Mouse (Mus musculus) kidney, postnatal 14 days (tissue): ENCODE data around the gene Disp1.

Experiments used
- DNase-seq: peaks from one replicate; pipeline ENCODE4 v3.0.0; 2022; ENCODE audit warnings: mixed read lengths

Disp1 gene

DNA sequence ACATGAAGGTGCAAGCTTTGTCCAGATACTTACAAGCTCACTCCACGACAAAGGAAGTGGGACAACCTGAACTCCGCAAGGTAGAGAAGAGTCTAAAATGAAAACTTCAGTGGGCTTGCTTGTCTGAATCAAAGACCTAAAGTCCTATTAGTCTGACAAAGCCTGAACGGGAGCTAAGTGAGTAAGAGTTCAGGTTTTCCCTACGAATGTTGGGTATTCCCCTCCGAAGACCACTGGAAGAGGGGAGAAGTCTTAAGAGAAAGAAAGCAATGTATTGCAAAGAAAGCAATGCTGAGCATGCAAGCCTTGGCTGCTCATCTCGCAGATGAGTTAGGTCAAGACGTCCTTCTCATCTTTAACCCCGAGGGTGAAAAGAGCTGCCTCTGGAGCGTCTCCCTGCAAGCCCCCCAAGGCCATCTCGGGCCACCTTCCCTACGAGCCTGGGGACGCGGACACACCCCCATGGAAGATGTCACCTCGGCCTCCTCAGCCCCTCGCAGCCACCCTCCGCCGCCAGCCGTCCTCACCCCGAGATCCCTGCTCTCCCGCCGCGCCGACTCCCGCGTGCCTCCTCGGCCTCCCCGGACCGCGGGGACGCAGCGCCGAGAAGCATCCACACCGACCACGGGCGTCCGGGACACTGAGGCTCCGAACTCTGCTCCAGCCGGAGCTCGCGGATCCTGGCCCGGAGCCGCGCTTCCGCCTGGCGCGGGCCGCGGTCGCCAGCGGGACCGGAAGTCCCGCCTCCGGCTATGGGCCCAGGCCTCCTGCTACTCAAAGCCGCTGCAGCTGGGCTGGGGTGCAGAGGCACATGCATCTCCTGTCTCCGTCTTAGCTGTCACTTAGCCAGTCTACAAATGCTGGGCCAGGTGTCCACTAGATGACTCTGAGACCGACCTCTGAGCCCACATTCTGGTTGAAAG, at the start of gene Disp1:
Gene Disp1 (minus strand): TSS at position 727 of the 923 bp plus-strand sequence.
- DNase-seq, result peak; percentile 84

DNA sequence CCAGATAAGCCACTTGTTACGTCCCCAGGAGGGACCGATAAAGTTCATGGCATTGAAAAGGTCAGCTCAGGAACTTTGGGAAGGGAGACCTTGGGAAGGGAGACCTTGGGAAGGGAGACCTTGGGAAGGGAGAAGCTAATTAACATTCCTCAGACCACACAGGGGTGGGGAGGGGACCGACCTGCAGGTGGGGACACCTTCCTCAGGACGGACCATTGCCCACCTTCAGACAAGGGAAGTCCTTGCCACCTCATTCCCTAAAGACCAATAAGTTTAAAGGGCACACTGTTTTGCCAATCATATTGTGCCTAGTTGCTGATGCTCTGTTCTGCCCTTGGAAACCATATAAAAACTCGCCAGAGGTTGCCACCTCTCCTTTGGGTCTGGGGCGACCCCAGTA, 46.3 kb upstream of the Disp1 start:
- no peak for DNase-seq

DNA sequence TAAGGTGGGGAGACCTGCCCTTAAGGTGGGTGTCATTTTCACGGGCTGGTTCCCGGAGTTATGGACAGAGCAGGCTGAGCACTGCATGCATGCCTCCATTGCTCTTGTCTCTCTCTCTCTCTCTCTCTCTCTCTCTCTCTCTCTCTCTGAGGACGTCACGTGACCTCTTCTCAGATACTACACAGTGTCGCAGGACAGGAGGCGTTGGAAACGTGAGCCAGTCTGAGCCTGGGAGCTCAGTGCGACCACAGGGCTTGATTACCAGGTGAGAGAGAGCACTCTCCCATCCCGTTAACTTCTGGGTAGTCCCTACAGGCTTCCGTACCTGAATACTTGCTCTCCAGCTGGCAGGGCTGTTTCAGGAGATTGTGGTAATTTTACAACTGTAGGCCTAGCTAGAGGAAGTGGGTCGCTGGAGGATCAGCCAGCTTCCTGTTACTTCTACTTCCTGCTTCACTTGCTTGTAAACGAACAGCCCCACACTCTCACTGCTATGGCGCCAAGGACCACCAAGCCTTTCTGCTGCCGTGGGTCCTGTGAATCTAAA, 44.7 kb upstream of the Disp1 start:
- DNase-seq, result no peak

DNA sequence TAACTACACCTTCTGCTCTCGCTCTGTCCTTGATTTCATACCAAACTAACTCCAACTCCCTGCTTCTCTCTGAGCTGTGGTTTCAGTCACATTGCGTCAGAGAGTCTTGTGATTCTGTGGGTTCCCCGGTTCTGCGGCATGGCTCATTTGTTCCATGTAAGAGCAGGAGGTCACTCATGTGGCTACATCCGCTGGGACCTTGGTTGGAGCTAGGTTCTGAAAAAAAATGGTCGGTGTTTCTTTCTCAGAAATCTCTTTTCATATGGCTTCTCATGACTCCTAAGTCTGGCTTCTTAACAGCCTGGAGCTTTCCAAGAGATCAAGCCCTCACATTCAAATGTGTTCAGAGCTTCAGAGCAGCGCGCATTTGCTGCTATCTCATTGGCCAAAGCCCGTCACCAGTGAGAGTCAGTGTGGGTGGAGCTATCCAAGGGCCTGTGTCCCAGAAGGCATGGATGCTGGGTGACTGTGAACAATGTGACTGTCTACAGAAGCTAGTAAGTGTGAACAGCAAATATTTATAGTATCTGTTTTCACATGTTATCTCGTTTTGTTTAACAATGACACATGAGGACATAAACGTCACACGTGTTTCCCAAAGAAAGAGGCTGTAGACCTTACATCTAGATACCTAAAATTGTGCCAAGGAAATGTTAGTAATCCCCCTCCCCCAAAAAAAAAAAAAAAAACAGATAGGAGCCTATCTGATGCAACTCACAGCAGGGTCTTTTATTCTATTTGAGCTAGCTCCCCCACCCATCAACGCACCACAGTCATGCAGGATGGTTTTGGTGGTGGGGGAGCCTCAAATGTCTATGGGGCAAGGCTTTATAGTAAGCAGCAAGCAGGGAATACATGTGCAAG, 43.1 kb upstream of the Disp1 start:
- no peak for DNase-seq

DNA sequence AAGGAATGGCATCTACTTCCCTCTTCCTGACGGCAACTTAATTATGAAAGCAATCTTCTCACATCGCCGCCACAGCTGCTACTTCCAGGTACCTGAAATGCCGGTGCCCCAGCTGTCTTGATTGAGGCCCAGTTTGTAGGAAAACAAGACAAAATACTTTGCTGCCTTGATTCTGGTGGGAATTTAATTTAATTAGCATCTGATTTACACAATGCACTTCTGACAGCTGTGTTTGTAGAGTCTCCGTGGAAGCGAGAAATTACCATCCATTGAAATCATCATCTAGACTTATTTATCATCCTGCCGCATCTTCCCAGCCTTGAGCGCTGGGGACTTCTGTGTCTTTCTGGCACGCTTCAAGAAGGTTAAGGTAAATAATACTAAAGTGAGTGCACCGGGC, 31.3 kb upstream of the Disp1 start:
- no peak for DNase-seq

DNA sequence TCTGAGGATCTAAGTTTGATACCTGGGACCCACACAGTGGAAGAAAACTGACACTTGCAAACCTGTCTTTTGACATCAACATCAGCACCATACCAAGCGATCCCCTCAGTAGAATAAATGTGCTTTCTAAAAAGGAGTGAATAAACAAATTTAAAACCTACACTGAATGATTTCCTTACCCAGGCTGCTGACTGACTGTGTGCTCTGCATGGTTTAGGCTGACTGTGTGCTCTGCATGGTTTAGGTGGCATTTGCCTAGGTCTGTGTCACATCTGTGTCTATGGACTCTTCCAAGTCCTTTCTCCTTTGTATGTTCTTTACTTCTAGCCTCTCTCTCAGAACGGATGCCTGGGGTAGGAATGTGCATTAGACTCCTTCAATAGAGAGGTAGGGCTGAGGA, 30.5 kb upstream of the Disp1 start:
- DNase-seq, result no peak

DNA sequence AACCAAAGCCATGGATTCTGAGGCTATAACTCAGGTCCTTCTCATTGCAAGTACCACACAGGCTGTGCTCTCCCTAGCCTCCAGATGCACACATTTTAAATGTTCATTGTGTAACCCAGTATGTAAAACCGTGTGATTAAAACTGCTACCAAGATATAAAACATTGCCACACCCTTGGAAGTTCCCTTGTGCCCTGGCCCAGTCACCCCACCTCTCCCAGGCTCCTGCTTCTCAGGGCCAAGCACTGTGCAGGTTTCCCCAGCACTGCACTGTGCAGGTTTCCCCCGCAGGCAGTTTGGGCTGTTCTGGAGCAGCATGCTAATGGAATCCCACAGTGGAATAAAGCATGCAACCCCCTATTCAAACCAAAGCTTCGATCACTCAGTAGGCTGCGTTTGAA, 29.3 kb upstream of the Disp1 start:
- DNase-seq, result no peak

DNA sequence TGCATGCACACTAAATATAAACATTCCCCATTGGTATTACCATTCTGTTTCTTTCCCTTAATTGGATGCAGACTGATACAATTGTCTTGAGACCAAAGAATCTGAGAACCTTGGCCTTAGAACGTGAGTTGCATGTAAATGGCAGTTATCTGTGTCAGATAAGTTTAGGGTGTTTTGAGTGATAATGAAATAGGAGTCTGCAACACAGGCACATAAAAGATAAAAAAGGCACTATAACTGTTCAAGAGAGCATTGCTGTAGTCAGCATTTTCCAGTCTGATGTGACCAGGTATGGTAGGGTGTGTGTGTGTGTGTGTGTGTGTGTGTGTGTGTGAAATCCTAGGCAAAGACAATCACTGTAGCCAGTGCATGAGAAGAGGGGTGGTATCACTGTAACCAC, 26.8 kb upstream of the Disp1 start:
- DNase-seq, result no peak

DNA sequence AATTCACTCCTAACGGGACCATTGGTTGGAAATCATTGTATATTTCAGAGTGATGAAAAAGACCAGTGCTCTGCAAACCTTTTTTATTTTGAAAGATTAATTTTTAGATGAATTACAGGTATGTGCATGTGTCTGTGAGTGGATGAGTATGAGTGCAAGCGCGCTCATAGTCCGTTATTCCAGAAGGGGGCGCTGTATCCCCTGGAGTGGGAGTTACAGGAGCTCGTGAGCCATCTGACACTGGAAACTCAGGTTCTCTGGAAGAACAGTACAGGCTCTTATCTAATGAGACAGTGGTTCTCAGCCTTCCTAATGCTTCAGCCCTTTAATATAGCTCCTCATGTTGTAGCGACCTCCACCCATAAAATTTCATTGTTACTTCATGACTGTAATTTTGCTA, 22.0 kb upstream of the Disp1 start:
- no peak for DNase-seq

DNA sequence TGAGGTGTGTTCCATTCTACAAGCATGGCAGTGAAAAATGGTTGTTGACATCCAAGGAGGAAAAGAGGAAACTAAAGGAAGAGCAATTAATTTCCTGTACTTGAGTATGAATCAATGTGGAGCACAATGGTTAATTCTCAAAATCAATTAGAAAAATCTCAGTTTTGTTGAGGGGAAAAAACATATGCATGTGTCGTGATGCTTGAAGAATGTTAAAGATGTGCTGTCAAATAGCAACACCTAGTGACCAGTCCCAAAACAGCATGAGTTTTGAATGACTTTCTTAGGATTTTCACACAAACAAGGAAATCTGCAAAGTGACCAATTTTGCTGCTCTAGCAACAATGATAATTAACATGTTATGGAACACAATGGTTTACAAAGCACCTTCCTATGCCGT, 16.6 kb upstream of the Disp1 start:
- DNase-seq, result peak; percentile 30

DNA sequence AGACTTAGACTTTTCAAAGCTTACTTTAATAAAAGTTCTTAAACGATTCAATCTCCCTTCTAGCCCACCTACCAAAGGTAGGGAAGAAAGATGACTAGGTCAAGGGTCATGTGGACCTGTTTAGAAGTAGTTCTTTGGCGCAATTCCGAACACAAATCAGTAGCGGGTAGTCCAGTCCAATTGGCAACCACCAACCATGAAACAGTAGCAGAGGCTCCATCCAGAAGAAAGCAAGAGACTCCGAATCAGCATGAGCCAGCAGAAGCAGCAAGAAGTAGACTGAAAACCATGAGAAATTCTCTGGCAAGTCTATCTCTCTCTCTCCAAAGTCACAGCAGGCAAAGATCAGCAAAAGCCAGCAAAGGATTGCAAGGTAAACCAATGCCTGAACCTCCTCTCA, 15.1 kb upstream of the Disp1 start:
- DNase-seq, result no peak

DNA sequence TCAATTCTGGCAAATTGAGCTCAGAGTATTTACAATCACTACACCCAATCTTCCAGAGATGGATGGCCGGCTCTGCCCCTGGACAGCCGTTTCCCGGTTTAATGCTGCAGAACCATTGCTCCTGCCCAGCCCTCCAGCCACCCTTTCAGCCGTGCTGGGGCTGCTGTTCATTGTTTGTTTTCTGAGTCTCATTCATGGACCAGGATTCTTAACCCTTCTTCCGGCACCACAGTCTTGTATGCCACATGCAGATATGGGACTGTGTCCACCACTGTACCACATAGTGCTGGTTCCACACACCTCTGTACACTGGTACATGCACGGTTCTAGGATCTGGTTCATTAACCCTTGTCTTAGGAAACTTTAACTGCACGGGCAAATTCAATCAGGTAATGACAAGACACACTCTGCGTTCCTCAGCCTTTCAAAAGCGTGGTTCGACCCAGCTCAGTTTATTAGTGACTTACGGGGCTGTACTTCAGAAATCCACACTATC, 12.4 kb upstream of the Disp1 start:
- no peak for DNase-seq

DNA sequence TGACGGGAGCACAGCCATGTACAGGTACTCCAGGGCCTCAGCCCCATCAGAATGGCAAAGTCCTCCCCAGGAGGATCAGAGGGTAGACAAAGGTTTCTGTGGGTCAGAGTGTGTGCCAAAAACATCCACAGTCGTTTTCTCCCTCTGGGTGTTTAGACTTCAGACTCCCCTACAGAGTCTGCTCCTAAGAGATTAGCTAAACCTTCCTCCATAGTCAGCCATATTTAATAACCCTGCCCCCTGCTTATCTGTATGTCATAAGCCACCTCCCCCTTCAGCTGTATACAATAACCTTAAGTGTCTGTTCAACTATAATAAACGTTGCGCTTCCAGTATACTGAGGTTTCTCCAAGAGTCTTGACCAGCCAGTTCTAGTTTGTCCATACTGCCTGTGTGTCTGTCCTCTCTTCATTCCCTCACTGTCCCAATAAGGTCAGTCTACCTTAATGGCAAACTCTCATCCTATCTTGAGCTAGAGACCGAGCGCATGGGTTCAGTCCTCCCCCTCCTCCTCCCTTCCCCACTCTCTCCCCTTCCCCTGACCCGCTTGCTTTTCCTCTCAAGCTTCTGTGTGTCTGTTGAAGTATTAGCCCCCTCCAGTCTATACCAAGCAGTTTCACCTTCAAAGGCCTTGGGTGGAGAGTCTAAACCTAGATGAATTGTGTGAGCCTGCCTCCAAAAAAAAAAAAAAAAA, 11.8 kb upstream of the Disp1 start:
- DNase-seq, result no peak

DNA sequence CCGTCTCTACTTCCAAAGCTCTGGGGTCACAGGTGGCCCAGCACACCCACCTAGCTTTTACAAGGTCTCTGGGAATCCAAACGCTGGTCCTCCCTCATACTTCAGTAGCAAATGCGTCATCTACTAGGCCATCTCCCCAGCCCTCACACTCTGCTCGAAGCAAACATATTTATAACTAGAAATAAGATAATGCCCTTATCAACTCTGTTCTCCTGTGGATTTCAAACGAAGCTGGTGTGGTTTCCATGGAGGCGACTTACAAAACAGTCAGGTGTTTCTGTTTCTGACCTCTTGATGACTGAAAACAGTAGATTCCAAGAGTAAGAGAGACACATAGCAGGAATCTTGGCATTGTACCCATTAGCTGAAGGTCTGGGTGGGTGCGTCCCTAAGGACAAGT, 6.1 kb upstream of the Disp1 start:
- no peak for DNase-seq

DNA sequence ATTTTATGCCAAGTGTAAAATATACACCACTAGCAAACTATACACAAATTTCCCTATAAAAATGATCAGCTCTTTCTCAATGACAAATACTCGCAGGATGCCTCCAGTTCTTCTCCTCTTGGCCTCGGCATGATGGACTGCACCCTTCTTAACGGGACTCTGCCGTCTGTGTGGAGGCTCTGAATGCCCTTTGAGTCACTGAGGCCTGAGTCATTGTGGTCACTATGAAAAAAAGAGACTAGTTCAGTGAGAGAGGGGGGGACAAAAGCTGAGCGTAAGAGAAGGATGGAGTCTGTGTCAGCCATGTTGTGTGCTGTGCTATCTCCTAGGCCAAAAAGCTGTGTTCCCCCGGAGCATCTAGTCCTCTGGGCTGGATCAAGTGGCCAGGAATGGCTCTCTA, 2.3 kb downstream of the Disp1 start:
- no peak for DNase-seq

DNA sequence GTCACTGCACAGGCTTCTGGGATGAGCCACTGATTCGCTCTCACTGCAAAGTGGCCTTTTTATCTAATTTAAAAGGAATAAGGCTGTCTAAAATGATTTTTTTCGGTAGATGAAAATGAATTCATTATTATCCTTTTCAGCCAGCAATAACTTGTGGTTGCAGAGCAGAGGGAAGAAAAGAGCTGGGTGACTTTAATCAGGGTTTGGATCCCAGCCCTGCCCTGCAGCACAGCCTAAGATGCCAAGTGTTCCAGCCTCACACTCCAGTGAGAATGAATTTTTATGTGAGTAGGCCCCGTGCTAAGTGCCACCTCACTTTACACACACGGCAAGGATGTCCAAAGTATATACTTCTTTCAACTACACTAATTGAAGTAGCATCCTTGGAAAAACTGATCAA, 4.6 kb downstream of the Disp1 start:
- no peak for DNase-seq

DNA sequence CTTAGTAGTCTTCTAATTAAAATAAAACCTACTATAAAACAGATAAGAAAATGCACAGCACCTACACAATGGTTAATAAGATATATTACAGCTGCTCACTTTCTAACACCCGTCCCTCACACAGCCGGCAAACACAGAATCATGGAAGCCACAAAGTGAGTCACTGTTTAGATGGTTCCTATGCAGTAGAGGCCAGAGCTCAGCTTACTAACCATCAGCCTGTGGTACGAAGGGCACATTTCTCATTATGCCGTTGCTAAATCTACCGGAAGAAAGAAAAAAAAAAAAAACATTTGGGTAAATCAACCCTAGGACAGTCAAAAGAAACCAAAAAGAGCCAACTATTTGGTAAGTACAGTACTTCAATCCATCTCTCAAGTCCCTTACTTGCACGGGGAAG, 5.6 kb downstream of the Disp1 start:
- DNase-seq, result no peak

DNA sequence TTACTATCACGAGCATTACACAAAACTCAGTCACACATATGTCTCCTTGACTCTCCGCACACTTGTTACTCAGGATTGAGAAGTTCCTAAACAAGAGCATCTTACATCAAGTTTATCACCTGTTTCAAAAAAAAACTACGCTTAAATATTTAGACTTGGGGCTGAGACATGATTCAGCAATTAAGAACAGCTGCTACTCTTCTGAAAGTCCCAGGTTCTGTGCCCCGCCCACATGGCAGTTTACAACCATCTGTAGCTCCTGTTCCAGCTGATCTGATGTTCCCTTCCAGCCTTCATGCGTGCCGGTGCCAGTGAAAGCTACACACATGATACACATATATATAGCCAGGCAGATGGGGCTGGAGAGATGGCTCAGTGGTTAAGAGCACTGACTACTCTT, 7.5 kb downstream of the Disp1 start:
- DNase-seq, result no peak

DNA sequence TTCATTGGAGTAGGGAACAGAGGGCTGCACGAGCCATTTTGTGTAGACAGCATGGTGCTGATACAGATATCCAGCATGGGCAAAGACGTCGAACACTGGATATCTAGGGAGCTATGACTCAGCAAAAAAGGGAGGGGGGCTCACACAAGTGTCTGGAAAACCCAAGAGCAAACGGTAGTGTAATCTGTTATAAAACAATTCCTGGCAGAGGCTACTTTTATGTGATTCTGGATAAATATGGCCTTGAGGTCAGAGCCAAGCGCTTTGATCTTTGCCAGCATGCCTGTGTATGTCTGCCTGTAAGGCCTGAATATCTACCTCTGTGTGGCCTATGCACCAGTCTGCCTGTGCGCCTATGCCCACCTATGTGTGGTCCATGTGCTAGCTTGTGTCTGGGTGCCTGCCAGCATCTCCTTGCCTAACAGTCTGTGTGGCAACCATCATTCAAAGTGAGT, 8.5 kb downstream of the Disp1 start:
- no peak for DNase-seq

DNA sequence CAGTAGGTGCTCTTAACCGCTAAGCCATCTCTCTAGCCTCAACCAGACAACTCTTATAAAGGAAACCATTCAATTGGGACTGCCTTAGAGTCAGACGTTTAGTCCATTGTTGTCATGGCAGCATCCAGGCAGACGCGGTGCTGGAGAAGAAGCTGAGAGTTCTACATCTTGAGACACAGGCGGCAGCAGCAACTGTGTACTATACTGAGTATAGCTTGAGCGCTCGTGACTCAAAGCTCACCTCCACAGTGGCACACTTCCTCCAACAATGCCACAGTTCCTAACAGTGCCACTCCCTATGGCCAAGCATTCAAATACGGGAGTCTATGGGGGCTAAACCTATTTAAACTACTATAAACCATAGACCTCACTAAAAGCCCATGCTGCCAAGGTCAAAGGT, 11.2 kb downstream of the Disp1 start:
- no peak for DNase-seq

DNA sequence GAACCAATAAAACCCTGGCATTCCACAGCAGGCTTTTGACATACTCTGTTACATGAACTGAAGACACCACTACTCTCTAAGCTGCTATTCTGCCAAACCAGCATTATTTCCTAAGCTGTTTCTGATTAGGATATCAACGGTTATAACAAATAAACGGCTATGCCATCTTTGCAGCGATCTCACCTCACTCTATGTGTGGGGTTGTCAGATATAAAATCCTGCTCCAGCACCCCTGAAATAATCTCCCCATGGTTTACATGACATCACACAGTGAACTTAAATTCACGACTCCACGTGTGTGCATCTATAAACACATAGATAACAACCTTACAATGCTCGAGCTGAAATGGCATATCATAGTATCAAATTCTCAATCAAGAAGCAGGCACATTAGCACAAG, 13.7 kb downstream of the Disp1 start:
- DNase-seq, result no peak

DNA sequence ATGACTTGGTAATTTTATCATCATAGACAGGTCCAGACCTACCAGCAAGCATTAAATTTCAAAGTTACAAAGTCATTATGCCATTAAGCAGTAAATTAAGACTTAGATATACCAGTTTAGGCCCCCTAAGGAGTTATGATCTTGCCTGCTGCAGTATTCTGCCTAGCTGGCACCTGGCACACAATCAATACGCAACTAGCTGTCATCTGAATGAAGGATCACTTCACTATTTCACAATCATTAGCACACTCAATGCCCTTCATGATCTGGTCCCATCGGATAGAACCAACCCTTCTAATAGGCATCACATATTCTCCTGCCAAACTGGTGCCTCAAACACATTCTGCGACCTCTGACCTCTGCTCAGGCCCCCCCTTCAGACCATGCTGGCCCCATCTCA, 14.2 kb downstream of the Disp1 start:
- DNase-seq, result no peak

DNA sequence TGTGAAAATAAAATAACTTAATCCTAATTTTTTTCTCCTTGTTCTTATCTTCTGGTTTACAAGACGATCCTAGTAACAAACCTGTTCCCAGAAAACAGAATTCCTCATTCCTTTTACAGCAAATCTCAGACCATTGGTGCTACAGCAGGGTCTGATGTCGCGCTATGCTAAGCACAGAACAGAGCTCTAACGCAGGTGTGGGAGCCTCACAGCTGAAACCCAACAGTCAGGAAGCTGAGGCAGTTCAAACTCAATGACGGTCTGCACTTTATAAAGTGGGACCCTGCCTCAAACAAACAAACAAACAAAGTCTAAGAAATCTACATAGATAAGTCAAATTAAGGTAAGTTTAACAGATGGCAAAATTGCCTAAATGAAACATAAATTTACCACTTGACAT, 20.4 kb downstream of the Disp1 start:
- DNase-seq, result no peak
